Mouse (Mus musculus) frontal cortex, postnatal 25 days (tissue): ENCODE measurements around the gene Gsdma.
A peak's percentile ranks its signal among the peaks of the same experiment; 100 is the strongest.
"Not testable (repeated sequence)": the region's sequence is repeated elsewhere in the genome, so short reads cannot be mapped to it uniquely, and the experiment has no call there.

Experiments used
- DNase-seq, 2 experiments: peaks; one replicate each; pipeline ENCODE4 v3.0.0; 2022; ENCODE audit warnings: low spot score in 2 of 2

The Gsdma gene

DNA sequence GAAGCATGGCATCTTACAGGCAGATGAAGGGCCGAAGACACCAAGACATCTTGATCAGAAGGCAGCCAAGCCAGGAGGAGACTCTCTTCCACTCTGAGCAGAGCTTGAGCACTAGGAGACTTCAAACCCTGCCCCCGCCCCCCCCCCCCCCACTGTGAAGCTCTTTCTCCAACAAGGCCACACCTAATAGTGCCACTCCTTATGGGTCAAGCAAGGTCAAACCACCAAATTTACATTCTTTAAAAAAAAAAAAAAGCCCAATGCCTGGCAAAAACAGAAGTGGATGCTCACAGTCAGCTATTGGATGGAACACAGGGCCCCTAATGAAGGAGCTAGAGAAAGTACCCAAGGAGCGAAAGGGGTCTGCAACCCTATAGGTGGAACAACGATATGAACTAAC, 16.4 kb downstream of the Gsdma start:
- DNase-seq, result not testable (repeated sequence)

DNA sequence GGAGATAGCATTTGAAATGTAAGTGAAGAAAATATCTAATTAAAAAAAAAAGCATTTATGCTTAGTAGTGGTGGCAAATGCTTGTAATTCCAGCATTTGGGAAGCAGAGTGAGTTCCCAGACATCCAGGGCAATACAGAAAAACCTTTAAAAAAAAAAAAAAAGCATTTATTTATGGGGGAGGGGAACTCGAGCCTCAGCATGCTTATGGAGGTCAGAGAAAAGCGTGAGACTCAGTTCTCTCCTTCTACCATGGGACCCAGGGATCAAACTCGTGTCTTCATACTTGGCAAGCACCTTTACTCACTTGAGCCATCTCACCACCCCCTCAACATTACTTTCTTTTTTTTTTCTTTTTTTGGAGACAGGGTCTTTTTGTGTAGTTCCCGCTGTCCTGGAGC, 17.0 kb downstream of the Gsdma start:
- no peak for DNase-seq

DNA sequence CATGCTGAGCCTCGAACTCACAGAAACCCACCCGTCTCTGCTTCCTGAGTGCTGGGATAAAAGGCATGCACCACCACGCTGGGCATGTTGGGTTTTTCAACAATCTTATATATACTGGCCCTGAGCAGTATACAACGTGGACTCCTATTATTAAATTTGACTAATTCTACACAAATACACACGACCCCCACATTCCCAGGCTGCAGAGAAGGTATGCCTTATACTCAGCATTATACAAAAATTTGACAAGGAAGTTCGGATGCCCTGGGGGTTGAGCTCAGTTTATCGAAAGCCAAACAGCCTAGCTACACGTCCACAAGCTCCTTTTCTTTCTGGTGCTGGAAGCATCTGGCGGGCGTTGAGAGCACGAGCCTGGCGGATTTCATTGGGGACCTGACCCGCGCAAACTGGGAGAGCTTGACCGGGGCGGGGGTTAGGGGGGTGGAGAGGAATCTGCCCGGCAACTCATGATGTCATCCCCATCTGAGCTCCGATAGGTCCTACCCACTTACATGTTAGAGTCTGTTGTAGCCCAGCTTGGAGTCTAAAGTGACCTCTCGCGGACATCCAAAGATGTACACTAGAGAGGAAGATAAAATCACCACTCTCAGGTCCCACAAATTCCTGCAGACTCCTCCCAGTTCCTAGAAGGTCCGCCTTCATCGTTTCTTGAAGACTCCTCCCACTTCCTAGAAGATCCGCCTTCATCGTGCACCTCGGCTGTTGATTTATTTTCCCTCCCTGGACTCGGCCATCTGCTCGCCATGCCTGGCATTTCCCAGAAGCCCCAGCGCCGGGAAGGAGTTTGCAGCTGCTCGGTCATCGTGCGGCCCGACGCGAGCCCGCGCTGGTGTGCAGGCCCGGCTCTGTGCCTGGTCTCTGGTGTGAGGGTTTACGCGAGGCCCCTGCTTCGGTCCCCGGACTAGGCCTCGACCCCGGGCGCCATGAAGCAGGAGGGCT, 17.9 kb downstream of the Gsdma start, which contains the start of gene Psmd3:
TSS of gene Psmd3 (plus strand) at position 769 of the 960 bp plus-strand sequence.
- DNase-seq, result peak; percentile 97 to 98

DNA sequence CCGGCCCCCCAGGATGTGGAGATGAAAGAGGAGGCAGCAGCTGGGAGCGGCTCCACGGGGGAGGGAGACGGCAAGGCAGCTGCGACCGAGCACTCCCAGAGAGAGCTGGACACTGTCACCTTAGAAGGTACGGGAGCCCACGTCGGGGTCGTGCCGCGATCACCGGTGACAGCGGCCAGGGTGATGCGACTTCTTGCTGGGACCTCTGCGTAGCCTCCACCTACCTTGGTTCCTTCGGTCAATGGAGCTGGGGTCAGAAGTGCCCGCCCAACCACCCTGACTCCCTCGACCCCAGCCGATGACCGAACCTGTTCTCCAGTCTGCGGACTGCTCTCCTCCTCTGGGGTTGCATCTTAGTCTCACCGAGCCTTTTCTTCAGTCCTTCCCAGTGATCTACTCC, 18.7 kb downstream of the Gsdma start:
- DNase-seq, result no peak

DNA sequence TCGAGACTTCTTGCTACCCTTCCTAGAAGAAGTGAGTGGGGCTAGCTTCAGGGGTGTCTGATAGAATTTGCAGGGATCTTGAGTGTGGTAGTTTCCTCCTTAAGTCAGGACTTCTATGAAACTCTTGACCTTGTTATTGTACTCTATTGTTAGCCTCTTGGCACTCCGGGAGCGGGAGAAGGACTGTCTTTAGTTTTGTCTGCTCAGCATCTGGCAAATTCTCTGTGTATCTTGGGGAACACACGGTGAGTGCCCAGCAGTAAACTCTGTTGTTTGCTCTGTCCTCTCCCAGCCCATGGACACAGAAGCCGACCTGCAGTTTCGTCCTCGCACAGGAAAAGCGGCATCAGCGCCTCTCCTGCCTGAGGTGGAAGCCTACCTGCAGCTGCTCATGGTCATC, 21.5 kb downstream of the Gsdma start:
- DNase-seq, result no peak

DNA sequence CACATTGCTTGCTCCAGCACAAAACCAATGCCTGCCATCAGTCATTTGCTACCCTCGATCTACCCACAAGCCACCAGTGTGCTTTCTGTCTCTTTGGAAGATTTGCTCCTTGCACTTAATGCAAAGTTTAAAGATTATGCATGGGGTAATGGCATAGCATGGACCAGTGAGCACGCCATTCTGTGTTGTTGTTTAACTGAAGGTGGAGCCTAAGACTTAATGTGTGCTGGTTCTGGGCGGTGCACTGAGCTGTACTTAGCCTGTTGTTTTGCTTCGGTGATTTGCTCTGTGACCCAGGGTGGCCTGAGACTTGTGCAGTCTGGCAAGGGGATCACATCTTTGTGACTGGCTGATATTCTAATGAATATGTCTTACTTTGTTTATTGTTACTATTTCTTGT, 22.8 kb downstream of the Gsdma start:
- no peak for DNase-seq

DNA sequence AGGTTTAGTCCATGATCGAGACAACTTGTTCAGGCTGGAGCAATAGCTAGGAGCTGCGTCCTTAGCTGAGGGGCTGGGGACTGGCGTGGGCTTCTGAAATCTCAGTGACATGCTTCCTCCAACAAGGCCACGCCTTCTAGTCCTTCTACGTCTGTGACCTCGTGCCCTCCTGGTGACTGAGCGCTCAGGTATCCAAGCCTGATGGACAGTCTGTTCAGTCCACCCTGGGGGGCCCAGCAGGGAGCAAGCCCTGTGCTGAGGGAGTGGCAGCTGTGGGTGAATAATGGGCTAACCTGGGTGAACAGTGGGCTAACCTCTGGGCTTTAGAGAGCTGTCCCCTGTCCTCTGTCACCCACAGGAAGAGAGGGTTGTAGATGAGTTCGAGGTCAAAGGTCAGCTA, 23.9 kb downstream of the Gsdma start:
- no peak for DNase-seq

DNA sequence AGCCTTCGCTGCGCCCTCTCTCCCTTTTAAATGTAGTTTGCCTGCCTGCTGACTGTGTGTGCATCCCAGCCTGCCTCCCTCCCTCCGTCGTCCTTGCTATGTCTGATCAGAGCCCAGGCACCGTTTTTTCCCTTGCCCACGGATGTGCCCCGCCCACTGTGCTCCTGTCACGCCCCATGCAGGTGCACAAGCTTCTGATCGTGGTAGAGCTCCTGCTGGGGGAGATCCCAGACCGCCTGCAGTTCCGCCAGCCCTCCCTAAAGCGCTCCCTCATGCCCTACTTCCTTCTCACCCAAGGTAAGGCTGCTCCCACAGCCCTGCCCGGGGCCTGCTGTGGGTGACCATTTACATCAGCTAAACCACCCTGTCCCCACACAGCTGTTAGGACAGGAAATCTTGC, 29.1 kb downstream of the Gsdma start:
- DNase-seq, result no peak

DNA sequence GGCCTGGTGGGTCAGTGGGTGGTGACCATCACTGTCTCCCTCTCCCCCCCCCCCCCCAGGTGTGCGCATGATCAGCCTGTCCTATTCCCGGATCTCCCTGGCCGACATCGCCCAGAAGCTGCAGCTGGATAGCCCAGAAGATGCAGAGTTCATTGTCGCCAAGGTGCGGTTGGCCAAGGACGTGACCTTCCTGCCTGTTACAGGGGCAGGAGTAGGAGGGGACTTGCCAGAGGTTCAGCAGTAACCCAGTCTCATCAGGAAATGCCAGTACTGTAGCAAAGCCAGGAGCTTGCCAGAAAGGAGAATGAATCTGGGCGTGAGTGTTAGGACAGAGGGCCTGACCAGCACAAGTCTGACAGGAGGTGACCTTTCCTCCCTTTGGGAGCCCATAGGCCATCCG, 29.6 kb downstream of the Gsdma start:
- no peak for DNase-seq

DNA sequence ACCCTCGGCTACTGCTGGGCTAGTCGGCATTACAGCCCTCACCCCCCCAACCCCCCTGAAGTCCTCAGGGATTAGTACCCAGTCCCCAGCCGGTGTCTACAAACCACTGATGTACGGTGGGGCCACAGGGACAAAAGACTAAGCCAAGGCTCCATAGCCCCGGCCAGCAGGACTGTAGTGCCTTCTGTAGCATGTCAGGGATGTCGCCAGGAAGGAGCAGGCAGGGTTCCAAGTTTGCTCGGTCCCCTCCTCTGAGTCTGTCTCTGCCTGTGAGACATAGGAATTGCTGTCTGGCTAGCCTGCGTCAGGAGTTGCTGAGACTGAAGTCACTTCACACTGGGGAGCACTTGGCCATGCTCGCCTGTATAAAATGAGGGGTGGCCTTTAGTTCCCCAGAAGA, 30.1 kb downstream of the Gsdma start:
- DNase-seq, result no peak

DNA sequence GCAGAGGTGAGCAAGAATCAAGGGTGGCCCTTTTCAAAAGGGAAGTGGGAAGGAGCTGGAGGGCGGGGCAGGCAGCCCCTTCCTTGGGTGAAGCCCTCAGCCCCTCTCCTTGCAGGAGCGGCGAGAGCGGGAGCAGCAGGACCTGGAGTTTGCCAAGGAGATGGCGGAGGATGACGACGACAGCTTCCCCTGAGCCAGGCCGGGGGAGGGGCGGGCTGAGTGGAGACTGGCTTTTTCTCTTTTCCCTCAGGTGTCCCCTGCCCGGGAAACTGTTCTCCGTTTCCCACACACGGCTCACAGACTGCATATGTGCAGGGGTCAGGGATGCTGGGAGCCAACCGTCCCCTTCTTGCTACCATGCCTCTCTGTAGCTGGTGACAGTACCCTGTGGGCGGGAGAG, 31.3 kb downstream of the Gsdma start:
- no peak for DNase-seq

DNA sequence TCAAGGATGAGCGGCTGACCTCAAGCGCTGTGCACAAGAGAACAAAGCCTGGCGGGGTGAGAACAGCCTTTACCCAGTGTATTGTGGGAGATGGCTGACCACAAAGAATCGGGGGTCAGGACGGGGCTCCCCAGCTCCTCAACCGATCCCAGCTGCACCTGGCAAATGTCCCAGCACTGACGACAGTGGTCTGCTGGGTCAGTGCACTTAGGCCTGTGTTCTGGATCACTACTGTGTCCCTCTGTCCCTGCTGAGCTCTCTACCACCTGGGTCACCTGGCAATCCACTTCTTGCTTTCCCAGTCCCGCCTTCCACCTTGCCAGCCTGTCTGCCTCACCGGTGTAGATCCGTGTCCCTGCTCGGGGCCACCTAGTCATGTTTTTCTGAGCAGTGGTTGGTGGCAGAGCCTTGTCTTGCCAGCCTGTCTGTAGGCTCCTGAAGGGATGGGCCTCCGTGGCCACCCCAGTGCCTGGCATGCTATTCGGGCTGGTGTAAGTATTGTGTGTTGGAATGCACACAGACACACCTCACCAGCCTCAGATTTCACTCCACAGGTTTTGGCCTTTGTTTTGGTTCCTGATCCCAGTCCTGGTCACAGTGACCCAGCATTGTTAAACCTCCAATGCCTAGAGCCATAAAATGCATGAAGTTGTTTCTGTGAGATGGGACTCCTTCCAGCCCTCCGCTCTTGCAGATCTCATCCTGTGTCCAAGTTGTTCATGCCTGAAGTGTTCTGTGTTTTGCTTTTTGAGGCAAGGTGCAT, 32.5 kb downstream of the Gsdma start:
- DNase-seq, result no peak

DNA sequence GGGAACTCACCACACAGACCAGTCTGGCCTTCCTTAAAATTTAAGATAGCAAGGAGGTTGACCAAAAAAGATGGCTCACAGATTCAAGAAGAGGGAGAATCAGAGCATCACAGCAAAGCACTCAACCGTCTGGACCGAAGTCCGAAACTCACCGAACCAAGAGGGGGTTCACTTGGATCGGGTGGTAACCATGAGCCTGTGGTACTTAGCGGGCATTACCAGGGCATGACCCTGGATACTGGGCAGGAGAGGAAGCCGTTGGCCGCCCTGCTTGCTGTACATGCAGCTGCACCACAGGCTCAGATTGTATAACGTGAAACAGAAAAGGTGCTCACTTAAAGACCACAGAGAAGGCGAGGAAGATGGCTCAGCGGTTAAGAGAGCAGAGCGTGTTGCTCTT, 33.1 kb downstream of the Gsdma start:
- no peak for DNase-seq

DNA sequence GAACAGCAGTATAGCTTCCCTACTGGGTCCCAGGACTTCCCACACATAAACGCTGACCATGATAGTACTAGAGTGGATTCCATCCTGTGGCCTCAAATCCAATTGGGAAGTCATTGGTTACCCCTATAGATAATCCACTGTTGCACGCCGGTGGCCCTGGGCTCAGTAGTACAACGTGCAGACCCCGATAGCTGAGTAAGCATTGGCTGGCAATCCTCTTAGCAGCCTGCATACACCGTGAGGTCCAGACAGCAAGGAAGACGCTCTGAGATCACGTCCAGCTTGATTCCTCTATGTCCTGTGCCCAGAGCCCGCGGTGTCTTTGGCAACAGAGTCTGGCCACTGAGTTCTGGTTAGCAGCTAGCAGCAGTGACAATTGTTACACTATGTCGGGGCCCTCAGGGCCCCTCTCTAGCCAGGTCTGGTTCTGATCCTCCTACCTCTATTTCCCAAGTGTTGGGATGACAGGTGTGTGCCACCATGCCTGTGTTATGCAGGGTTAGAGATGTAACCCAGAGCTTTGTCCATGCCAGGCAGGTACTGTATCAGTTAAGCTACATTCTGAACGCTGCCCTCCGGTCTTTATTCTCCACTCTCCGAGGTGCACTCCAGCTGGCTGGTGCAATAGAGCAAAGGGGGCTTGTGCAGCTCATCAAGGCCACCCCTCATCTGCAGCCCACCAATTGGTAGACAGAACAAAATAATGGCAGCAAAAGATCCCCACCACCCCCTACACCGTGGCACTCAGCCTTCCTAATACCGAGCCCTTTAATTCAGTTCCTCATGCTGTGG, 34.9 kb downstream of the Gsdma start:
- no peak for DNase-seq

DNA sequence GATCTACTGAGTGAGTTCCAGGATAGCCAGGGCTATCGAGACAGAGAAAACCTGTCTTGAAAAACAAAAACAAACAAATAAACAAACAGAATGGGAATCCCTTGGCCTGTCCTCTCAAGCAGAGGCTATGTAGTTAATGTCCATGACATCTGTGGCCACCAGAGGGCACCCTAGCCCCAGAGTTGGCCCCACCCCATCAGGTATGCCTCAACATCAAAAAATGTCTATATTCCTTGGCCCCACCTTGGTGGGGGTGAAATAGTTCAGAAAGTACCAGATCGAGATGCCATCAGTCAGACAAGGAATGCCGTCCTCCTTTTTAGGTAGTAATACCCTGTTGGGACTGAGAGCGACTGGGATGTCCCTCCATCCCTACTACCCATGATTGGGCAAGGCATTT, 35.8 kb downstream of the Gsdma start:
- peak; percentile 68 to 79 for DNase-seq

DNA sequence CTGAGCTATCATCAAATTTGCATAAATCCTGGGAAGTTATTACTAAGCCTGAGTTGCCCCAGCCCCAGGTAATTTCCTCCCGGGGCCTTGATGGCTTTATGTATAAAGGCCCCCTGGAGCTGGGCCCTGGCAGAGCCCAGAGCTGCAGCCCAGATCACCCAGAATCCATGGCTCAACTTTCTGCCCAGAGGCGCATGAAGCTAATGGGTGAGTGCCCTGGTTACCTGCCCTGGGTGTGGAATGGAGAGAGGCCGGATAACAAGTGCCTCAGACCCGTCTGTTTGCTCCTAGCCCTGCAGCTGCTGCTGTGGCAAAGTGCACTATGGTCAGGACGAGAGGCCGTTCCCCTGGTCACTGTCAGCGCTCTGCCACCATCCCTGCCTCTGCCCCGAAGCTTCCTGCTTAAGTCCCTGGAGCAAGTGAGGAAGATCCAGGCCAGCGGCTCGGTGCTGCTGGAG, 37.1 kb downstream of the Gsdma start, which contains the start of gene Csf3:
TSS of gene Csf3 (plus strand) at position 51 of the 458 bp plus-strand sequence.
- DNase-seq, result no peak

DNA sequence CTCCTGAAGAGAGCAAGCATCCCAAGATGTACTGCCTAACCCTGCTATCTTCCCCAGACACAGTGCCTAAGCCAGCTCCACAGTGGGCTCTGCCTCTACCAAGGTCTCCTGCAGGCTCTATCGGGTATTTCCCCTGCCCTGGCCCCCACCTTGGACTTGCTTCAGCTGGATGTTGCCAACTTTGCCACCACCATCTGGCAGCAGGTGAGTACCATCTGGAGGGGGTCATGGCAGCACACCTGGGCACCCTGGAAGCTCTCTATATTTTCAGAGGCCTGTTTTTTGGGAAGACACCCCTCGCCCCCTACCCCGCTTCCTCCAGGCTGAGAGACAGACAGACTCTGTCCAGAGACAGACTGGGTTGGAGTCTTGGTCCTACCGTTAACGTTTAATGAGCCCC, 38.2 kb downstream of the Gsdma start:
- no peak for DNase-seq

DNA sequence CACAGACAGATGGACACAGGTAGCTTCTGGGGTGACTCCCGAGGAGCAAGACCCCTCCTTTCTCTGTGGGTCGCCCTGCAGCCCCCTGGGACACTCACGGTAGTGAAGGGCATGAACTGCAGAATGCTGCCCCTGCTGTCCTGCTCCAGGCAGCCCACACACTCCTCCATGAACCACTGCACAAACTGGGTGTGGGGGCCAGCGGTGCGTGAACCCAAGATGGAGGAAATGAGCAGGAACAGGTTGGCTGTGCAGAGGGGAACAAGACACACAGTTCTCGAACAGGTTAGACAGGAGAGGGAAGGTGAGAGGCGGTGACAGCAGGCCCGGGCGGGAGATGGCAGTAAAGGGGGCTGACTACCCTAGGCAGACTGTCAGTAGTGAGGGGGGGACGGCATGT, 40.9 kb downstream of the Gsdma start:
- DNase-seq, result no peak

DNA sequence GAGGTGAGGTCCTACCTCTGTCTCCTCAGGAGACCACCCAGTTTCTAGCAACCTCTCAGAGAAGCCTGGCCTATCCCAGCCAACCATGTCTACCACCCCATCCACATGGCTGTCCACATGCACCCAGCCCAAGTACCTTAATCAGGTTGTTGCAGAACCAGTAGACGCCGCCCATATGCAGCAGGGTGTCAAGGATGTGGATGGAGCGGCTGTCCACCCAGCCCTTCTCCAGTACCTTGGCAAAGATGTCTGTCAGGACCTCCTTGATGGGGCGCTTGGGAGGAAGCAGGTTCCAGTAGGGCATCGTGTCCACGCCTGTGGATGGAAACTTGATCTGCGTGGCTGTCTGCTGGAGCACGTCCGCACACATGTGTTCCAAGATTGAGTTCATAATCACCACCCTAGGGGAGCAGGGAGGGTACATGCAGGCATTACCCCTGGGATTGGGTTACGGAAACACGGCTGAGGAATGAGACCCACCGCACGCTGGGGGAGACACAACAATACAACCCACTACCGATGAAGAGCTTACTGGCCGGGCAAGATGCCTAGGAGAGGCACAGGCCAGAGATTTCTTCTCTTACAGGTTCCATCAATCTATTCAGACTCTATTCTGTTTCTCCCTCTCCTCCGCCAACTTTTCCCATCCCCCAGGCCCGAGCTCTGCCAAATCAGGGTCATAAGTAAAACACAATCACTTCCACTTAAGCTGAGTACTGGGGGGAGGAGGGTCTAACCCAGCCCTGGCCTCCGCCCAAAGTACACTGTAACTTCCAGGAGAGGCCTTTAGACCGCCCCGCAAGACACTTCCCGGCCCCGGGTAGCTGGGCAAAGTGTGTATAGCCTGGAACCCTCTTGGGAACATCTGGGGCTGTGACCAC, 43.5 kb downstream of the Gsdma start:
- DNase-seq, result no peak

DNA sequence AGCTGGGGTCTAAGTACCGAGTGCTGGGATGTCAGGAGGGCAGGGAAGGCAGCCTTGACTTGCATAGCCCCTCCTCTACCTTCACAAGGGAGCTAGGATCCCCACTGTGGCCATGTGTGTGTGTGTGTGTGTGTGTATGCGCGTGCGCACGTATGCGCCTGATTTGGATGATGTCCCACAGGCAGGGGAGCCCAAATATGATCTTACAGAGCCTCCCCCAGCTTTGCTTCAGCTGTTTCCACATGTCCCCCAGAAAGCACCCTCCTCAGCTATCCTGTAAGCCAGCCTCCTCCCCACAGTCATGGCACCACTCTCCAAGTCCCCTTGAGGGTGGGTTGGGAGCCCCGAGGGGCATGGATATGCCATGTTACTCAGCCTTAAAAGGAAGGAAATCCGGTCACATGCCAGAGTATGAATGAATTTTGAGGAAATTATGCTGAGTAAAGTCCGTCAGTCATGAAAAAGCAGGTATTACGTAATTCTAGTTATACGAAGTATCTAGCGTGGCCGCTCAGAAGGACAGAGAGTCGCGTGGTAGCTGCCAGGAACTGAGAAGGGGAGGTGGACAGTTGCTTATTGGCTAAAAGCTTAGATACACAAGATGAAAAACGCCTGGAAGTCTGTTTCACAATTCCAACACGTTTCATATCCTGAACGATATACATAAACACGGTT, 44.3 kb downstream of the Gsdma start:
- no peak for DNase-seq
